Mouse (Mus musculus) cortical plate, adult 2 months (tissue): Measurements from ENCODE around the gene Irs2.

Experiments used
- CTCF ChIP-seq: fragments of 200-500 bp; IDR thresholded peaks from 2 replicates; pipeline ENCODE4 v1.5.1; 2011; ENCODE audit warnings: mild to moderate bottlenecking, control low read depth, low read length; ENCODE audit not compliant: insufficient read depth; ENCODE audit errors: extremely low read depth
- POLR2A ChIP-seq: fragments of 200-500 bp; IDR thresholded peaks from 2 replicates; pipeline ENCODE4 v1.6.1; 2011; ENCODE audit warnings: mild to moderate bottlenecking, low read length, control low read depth; ENCODE audit not compliant: insufficient read depth; ENCODE audit errors: extremely low read depth

DNA sequence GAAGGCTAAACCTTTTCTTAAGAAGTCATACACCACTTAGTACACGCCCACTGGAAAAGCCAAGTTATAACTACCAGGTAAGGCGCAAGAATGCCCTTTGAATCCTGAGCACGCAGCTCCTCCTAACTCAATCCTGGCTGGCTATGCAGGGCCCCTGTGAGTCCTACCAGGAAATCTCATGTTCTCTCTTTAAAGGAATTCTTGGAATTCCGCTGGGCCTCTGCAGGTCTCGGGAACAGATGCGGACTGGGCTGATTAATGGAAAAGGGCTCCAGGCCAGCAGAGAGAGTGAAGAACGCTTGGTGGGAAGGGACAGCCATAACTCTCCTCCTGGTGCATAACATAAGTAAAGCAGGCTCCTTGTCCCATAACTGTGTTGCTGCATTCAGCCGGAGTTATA, 46.3 kb downstream of the Irs2 start:
- TF ChIP-seq CTCF: no peak
- no peak for TF ChIP-seq POLR2A
